Mouse (Mus musculus): ENCODE results near the gene Pmm1.
"Not testable (repeated sequence)": the region's sequence is repeated elsewhere in the genome, so short reads cannot be mapped to it uniquely, and the experiment has no call there.

Pmm1 gene

DNA sequence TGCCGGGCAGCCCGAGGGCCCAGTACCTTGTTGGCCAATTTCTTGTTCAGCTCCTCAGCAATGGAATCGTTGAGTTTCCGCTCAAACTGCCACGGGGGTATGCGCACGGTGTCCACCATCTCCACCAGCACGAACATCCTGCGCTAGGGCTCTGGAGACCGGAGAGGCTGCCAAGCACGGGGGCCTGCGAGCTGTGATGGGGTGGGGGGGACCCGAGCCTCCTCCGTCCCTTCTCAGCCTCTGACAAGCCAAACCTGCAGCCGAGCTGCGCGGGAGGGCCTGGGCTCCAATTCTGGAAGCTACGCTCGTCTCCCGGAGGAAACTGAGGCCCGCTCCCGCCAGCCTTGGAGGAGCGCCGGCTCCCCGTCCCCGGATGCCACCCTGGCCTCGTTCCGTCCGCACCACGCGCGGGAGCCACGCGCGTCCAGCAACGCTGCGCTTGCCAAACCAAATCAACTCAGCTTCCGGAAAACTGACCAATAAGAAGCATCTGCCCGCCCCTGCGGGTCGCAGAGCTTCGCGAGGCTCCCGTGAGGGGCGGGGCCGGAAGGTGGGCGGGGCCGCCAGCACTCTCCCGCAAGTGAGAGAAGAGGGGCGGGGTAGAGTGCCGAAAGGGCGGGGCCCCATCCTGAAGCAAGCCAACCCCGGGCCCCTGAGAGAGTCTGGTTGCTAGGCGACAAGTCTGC lies 34.8 kb downstream of the Pmm1 start, which contains the start of gene Polr3h:
Gene Polr3h (minus strand): TSS at position 481 of the 686 bp plus-strand sequence.
- DNase-seq, result peak; percentile 92 to 98

DNA sequence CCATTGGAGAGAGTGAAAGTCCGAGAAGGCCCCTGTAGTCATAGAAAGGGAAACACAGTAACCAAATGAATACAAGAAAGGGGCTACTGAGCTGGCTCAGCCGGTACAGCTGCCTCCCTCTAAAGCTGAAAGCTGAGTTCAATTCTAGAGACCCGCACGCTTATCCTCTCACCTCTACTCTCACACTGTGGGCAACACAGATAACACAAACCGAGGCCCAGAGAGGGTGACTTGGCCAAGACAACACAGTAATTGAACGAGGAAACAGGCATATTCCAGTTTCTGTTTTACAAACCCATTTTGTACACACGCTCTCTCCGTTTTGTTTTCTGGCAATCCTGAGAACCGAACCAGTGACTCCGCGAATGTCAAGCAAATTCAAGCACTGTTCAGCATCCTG lies 35.8 kb downstream of the Pmm1 start:
- DNase-seq, result no peak

DNA sequence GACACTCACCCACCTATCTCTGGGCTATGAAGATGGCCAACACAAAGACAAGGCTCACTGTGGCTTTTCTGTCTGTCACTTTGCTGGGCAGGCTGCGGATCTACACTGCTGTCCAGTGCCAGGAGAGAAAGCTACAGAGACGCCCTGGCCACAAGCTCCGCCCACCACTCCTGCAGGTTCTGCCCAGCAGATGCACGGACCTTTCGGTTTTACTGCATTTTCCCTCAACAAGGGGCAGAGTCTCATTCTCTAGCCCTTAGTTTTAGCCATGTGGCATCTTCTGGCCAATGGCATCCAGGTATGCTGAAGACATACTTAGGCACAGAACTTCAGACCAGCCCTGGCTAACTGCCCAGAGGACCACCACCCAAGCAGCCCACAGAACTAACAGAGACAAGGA lies 39.5 kb downstream of the Pmm1 start:
- DNase-seq, result peak; percentile 52 to 62

DNA sequence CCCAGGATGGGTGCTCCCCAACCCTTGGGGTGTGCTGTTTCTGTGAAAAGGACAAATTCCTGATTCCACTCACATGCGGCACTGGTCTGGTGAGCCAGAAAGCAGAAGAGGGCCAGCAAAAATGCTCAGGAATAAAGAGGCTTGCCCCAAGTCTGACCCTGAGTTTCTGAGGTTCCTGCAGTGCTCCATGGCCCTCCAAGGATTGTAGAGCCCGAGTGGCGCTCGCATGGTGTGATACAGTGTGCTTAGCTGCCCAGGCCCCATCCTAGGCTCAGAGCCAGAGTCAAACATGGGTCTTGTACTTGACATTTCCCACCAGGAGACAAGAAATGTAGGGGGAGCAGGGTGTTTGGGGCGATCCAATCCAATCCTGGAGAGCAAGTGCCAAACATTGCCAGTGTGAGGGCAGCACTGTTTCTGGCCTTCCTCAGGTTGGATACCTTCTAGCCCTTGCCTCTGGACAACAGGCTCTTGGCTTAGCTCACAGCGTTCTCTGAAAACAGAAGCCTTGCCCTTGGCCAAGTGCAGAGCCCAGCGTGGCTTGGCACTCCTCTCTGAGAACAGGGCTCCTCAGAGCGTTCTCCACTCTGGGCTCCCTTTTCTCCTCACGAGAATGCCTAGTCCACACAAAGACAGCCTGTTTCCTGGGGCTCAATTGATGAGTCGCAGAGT lies 40.0 kb downstream of the Pmm1 start:
- peak; percentile 72 to 77 for DNase-seq

DNA sequence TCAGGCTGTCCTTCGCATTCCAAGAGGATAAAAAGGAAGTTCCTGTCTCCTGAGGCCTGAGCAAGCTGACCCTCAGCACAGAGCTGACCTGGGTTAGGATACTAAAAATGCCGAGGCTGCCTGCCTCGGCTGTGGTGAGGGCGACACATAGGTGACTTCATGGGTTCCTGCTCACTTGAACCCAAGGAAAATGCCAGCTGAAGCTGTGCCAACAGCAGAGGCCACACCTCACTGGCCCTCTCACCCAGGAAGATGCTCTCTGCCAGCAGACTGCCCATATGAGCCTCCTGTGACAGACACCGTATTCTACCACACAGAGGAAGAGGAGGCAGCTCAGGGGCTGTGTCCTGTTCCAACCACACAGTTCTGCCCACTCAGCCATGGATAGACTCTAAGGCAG lies 41.7 kb downstream of the Pmm1 start:
- DNase-seq, result peak in 1 of 2 experiments; percentile 60

- peak; percentile 75 to 90 for DNase-seq
Measured at GRCm38 (mm10) chr15:81917621-81918463, 42.9 kb downstream of the Pmm1 start.

DNA sequence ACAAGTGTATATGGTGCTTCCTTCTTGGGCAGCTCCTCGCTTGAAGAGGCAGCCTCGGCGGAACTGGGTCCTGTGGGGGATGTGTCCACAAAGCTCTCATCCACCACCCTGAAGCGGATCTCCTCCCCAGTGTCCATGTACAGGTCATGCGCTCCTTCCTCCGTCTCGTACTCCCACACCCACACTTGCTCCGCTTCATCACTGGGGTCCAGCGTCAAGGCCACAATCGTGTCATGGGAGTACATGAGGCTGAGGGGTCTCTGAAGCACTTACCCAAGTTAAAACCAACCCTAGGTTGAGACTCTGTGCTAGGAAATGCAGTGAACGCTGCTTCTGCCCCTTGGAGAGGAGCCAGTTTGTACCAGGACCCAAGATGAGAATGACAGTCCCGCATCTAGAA lies 43.5 kb downstream of the Pmm1 start:
- DNase-seq, result no peak

DNA sequence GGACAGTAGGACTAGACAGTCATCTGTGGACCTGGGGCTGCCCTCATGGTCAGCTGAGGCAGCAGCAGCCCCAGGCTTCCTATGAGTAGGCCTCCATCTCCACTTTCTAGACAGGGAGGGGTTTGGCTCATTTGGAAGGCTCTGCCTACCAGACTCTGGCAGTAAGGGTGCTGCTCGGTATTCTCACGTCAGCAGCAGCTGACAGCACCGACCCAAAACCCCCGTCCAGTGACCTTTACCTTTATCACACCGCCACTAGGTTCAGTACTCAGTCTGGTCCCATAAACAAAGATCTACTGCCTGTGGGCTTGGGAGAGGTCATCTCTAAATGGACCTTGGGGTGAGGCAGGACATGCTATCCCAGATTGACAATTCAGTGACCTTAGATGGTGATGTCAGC lies 45.1 kb downstream of the Pmm1 start:
- DNase-seq, result no peak

DNA sequence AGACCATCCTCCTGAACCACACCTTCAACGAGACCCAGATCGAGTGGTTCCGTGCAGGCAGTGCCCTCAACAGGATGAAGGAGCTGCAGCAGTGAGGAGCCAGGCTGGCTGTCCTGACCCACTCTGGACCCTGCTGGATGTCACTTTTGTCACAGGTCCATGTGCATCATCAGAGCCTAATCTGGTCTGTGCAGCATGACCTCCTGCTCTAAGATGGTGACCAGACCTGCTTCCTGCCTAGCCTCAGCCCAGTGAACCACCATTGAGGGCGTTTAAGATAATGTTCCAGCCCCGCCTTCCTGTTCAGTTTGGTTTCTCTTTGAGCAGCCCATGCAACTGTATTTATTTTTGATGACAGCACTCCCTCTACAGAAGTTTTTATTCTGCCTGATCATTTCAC lies 46.1 kb downstream of the Pmm1 start:
- no peak for DNase-seq

- no peak for DNase-seq
Measured at GRCm38 (mm10) chr15:81912498-81912897, 48.2 kb downstream of the Pmm1 start.

DNA sequence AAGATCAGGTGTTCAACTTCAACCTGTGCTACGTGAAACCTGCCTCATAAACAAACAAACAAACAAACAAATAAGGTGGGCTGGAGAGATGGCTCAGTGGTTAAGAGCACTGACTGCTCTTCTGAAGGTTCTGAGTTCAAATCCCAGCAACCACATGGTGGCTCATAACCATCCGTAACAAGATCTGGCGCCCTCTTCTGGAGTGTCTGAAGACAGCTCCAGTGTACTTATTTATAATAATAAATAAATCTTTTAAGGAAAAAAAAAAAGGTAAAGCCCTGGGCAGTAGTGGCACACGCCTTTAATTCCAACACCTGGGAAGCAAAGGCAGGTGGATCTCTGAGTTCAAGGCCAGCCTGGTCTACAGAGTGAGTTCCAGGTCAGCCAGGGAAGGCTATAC lies 52.0 kb downstream of the Pmm1 start:
- not testable (repeated sequence) for DNase-seq

DNA sequence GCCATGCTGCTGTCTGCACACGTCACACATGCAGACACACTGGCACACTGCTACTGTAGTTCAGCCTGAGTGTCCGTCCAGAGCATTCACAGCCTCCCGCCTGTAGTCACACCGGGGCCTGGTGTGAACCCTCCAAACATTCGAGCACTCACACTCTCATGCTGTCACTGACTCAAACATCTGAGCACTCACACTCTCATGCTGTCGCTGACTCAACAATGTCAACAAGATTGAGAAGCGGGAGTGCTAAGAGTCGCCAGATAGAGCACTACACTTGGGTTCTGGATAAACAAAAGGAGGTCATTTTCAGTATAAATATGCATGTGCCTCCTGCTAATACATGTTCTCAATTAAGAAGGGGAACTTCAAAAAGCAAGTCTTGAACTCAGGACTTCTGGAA lies 52.8 kb downstream of the Pmm1 start:
- DNase-seq, result no peak

DNA sequence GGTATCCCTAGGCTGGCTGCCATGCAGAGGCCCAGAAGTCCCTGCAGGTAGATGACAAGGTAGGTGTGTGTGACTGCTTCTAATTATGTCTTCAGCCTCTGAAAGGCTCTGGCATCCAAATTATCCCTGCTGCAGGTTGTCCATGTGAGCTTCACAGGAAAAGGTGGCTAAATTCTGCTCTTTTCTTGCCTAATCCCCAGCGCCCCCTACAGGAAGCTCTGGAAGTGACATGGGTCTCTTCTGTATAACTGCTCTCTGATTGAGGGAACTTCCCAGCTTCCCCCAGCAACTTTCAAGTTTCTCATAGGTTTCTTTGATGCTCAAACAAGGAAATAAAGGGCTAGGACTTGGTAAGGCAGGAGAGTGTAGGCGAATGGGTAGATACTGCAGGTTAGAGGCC lies 55.8 kb downstream of the Pmm1 start:
- DNase-seq, result peak; percentile 84 to 90
